Mouse (Mus musculus) central nervous system, embryonic 11.5 days (tissue): ENCODE results near the gene Dstyk. TPM values are rescaled to one million over a fixed set of nuclear protein-coding genes. Genes with fewer than 3 reads are reported as not detected.

ENCODE experiments used
- polyA plus RNA-seq: library from polyadenylated mRNA; depleted of rRNA; stranded (reverse); fragments of >200 nt; gene quantifications from 2 replicates; pipeline ENCODE4 v1.2.3, GENCODE M21; 2012; rRNA removed

Dstyk gene
- 11.1 and 14.5 TPM in 2 replicates for polyA plus RNA-seq

GRCm38 (mm10) chr1:132417319-132418251 is at the start of gene Dstyk:
Gene Dstyk, plus strand, starts transcription at chr1:132417555.

GRCm38 (mm10) chr1:132390691-132391579 is 26.4 kb upstream of the Dstyk start, which contains the start of gene Tmcc2:
Gene Tmcc2, minus strand, starts transcription at chr1:132391281.

GRCm38 (mm10) chr1:132476928-132477691 is 59.8 kb downstream of the Dstyk start, which contains the start of gene Rbbp5:
Gene Rbbp5, plus strand, starts transcription at chr1:132477365.

GRCm38 (mm10) chr1:132506058-132506457 is 88.7 kb downstream of the Dstyk start, which contains the start of gene Tmem81:
Gene Tmem81, plus strand, starts transcription at chr1:132506230.

Other genes with a start within 250 kb of the Dstyk start
- 15.5 and 40.5 TPM in 2 replicates for gene Lemd1, start 226.1 kb upstream of the Dstyk start, polyA plus RNA-seq
- gene AC124108.1, start 226.1 kb upstream of the Dstyk start, polyA plus RNA-seq: 14.4 and 16.0 TPM in 2 replicates
- not detected in 2 replicates for gene Gm10188, start 187.8 kb upstream of the Dstyk start, polyA plus RNA-seq
- gene Klhdc8a, start 118.9 kb upstream of the Dstyk start, polyA plus RNA-seq: 2.1 and 2.4 TPM in 2 replicates
- gene Nuak2, start 101.4 kb upstream of the Dstyk start, polyA plus RNA-seq: 26.8 and 52.5 TPM in 2 replicates
- 27.5 and 31.1 TPM in 2 replicates for gene Tmcc2, start 26.3 kb upstream of the Dstyk start, polyA plus RNA-seq
- gene Rbbp5, start 59.8 kb downstream of the Dstyk start, polyA plus RNA-seq: 52.3 and 58.3 TPM in 2 replicates
- gene Tmem81, start 88.7 kb downstream of the Dstyk start, polyA plus RNA-seq: 2.8 and 2.9 TPM in 2 replicates
- 41.9 and 47.4 TPM in 2 replicates for gene Cntn2, start 125.7 kb downstream of the Dstyk start, polyA plus RNA-seq